Mouse (Mus musculus): ENCODE results near the gene Adam23.
"Not testable (repeated sequence)": the region's sequence is repeated elsewhere in the genome, so short reads cannot be mapped to it uniquely, and the experiment has no call there.

The Adam23 gene

DNA sequence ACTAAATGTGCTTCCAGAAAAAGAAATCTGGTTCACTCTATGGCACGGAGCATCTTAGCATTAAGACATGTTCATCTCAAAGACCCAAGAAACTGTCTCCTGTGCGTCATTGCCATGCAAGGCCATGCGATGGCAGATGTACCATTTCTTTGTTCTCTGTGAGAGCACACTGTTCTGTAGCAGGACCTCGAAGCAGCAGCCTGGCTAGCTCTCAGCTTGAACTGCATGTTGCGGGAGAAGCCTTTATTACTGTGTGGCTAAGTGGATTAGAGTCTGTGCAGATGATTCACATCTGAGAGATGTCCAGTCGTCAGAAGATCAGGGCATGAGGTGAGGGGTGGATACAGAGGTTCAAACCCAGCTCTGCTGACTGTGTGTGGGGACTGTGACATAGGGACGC lies 141.2 kb downstream of the Adam23 start:
- no peak for DNase-seq

DNA sequence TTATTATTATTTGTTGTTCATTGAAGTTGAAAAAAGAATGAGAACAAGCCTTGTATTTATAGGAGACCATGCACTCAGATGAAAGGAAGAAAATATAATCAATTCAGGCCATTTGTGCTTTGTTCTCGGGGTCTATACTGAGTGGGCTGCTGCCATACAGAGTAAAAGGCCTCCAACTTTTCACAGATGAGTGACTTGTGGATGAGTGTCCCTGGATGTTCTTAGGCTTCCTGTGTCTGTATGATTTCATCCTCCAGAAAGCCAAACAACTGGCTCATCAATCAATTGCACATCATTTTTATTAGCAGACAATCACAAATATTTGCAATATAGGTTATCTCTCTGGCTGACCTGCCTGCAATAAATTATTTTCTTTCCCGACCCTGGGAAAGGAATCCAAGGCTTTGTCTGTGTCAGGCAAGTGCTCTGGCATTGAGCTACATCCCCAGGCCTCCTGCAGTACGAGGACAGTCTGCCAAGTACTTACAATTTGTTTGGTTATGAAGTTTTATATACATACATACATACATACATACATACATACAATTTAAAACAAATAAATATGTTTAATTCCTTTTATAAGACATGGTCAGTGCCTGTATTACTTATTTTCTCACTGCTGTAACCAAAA lies 158.3 kb downstream of the Adam23 start:
- no peak for DNase-seq

DNA sequence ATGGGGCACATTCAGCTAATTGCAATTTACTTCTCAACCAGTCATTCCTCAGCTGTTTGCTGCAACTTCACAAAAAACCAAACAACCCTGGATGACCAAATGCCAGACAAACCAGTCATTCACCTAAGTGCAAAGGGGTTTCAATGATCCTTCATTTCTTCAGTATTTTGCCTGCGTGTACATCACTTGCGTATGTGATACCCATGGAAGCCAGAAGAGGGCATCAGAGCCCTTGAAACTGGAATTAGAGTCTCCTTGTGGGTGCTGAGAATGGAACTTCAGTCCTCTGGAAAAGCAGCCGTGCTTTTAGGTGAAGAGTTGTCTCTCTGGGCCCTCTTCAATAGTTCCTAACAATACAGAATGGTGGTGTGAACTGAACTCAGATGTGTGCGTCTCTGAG lies 163.9 kb downstream of the Adam23 start:
- no peak for DNase-seq

DNA sequence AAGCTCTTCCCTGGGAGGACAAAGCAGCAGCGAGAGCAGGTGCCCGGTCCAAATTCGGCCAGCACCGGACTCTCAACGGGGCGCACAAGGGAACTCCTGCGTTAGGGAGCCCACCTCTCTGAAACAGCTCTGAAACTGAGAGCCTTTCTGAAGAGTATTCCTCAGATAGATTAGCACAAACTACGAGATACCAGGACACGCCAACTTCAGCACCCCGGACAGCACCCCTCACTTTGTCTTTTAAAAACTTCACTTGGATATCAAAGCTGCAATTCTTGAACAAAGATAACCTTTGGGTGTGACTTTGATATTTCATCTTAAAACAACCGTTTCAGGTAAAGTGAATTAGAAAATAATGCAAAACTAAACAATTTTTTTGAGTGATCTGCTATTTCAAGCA lies 168.9 kb downstream of the Adam23 start:
- peak; percentile 28 to 42 for DNase-seq

DNA sequence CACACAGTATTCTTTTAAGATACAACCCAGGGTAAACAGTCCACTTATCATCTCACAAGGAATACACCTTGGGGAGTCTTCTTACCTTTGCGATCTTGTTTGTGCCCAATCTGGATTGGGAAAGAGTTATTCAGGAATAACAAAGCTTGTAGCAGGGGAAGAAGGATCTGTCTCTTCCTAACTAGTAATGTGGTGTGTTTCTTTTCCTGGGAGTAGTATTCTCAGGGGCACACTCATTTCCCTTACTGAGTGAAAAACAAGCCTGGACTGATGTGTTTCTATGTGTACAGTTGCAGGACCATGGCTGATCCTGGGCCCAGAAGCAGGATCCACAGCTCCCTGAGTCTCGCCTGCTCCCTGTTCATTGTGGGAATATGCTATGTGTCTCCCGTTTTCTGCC lies 170.0 kb downstream of the Adam23 start, which contains the start of gene Gm39653:
Gm39653 (plus strand) TSS at position 301 of the 400 bp plus-strand sequence.
- DNase-seq = no peak

DNA sequence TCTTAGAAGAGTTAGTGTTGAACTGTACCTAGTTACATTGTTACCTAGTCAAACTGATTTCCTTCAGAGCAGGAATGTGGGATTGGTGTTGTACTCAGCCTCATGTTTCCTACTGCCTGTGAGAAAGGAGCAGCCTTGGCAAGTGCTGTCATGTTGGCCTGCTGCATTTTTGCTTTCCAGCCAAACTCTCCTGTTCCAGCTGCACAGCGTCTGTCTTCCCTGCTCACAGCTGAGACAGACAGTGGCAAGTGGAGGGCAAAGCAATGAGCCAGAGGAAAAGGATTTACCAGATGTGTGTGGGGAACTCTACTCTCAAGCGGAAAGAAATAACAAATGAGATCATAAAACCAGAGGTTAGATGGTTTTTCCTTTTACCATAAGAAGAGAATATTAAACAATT lies 182.5 kb downstream of the Adam23 start:
- DNase-seq = no peak

DNA sequence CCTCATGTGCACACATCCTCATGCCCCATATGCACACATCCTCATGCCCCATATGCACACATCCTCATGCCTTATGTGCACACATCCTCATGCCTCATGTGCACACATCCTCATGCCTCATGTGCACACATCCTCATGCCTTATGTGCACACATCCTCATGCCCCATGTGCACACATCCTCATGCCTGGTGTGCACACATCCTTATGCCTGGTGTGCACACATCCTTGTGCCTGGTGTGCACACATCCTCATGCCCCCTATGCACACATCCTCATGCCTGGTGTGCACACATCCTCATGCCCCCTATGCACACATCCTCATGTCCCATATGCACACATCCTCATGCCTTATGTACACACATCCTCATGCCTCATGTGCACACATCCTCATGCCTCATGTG lies 184.7 kb downstream of the Adam23 start:
- DNase-seq = not testable (repeated sequence)

DNA sequence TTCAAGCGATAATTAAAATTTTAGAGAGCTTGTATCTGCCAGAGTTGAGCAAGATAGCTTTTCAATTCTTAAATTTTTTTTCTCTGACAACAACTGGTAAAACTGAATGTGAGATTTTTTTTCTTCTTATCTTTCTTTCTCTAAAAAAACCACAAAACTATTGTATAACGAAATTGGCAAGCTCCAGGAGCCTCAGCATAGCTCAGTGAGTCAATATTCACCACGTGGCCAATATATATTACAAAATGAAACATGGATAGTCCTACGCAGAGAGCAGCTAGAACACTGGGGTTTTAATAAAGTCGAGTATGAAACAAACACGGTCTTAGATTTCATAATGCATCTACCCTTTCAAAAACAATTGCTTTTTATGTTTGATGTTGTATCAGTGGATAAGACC lies 194.2 kb downstream of the Adam23 start:
- DNase-seq = no peak
